In the genomic region with DNA sequence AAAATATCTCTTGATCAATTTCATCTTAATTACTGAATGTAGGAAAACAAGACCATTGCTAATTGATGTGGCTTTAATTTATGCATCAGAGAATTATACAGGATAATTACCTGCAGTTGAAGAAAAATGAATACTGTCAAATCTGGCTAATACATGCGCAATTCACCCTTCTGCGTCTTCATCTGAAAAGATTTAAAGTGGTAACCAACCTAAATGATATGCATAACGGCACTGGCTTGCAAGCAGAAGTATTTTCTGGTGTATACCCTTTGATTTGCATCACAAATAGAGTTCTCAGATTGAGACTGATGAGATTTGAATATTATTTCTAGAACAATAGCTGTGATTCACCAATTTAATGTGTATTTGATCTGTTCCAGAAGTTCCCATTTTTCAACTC, we compare ENCODE assay signal across 19 mouse cellular contexts.
DNase-seq lines count a peak whose midpoint lies in the region; ATAC-seq and TF ChIP-seq lines count a peak whose summit lies in the region.
"Had no signal": no experiment of that assay in that cellular context is flagged by ENCODE, and none has a peak within 500 bp of the region (broad histone marks: within the 10 kb centered on the region; RNA-seq: fewer than 3 reads in every experiment).

No protein-coding gene starts in this region.

- 39% methylated on average over 3 of the region's 3 CpGs for WGBS in hindbrain, embryonic 13.5 days
- 89% methylated on average over 3 of the region's 3 CpGs for WGBS in hindbrain, embryonic 10.5 days
- 42% methylated on average over 3 of the region's 3 CpGs for WGBS in midbrain, embryonic 15.5 days
- 56% methylated on average over 3 of the region's 3 CpGs for WGBS in midbrain, embryonic 16.5 days
- WGBS in forebrain, embryonic 15.5 days, result 38% methylated on average over 3 of the region's 3 CpGs

- no peak overlapping the region for H3K9ac ChIP-seq in hindbrain, embryonic 13.5 days
- no peak overlapping the region for H3K9ac ChIP-seq in midbrain, embryonic 15.5 days
- no peak overlapping the region for H3K9ac ChIP-seq in midbrain, embryonic 16.5 days (ENCODE audit: low read depth, low read length)
- no peak overlapping the region for H3K9ac ChIP-seq in forebrain, embryonic 15.5 days (replicated peaks)
- H3K9ac ChIP-seq: embryonic facial prominence, embryonic 12.5 days; heart, embryonic 15.5 days had no signal

- H3K27ac ChIP-seq in hindbrain, embryonic 13.5 days, result peak overlapping the region; percentile 85
- no peak overlapping the region for H3K27ac ChIP-seq in hindbrain, embryonic 10.5 days
- 0 out of 2 replicates have a peak overlapping the region, but pooled peaks have one; percentile 19 for H3K27ac ChIP-seq in midbrain, embryonic 15.5 days
- no peak overlapping the region for H3K27ac ChIP-seq in midbrain, embryonic 16.5 days (ENCODE audit: low read length)
- peak overlapping the region; percentile 38; the same call in 1 of the 2 replicates for H3K27ac ChIP-seq in embryonic fibroblast, embryonic 13.5 days (ENCODE audit: insufficient read depth, low read length)
- H3K27ac ChIP-seq in forebrain, embryonic 15.5 days (replicated peaks), result peak overlapping the region; percentile 66
- H3K27ac ChIP-seq: embryonic facial prominence, embryonic 12.5 days; heart, adult 2 months had no signal

- H3K4me2 ChIP-seq in hindbrain, embryonic 13.5 days, result no peak overlapping the region
- H3K4me2 ChIP-seq in midbrain, embryonic 15.5 days, result no peak overlapping the region
- no peak overlapping the region for H3K4me2 ChIP-seq in midbrain, embryonic 16.5 days (ENCODE audit: low read length)
- no peak overlapping the region for H3K4me2 ChIP-seq in forebrain, embryonic 15.5 days (replicated peaks)
- H3K4me2 ChIP-seq: embryonic facial prominence, embryonic 12.5 days; heart, embryonic 11.5 days; heart, embryonic 15.5 days had no signal

- no peak overlapping the region for H3K4me3 ChIP-seq in hindbrain, embryonic 13.5 days
- H3K4me3 ChIP-seq in hindbrain, embryonic 10.5 days, result no peak overlapping the region
- H3K4me3 ChIP-seq in midbrain, embryonic 15.5 days, result no peak overlapping the region
- no peak overlapping the region for H3K4me3 ChIP-seq in midbrain, embryonic 16.5 days (ENCODE audit: low read depth, low read length)
- no peak overlapping the region for H3K4me3 ChIP-seq in embryonic fibroblast, embryonic 13.5 days (ENCODE audit: insufficient read depth, low read length)
- no peak overlapping the region for H3K4me3 ChIP-seq in forebrain, embryonic 15.5 days
- H3K4me3 ChIP-seq: embryonic facial prominence, embryonic 12.5 days; heart, adult 2 months; heart, embryonic 15.5 days had no signal

- ATAC-seq in hindbrain, embryonic 13.5 days (ENCODE audit: low FRiP score), result no peak
- no peak for ATAC-seq in midbrain, embryonic 15.5 days (replicated peaks)
- ATAC-seq in midbrain, embryonic 16.5 days, result no peak
- 0 out of 2 replicates have a peak, but pooled peaks have one; percentile 15 for ATAC-seq in forebrain, embryonic 15.5 days (replicated peaks)
- ATAC-seq: intestine, embryonic 16.5 days had no signal

- no peak for TF ChIP-seq CTCF in embryonic fibroblast, embryonic 13.5 days (IDR thresholded peaks at IDR 0.05; ENCODE audit: borderline replicate concordance, insufficient read depth, low read length)

- H3K36me3 ChIP-seq in hindbrain, embryonic 13.5 days, result no peaks in the 10 kb centered on the region
- H3K36me3 ChIP-seq in hindbrain, embryonic 10.5 days, result no peaks in the 10 kb centered on the region
- H3K36me3 ChIP-seq in midbrain, embryonic 15.5 days (replicated peaks), result no peaks in the 10 kb centered on the region
- H3K36me3 ChIP-seq in midbrain, embryonic 16.5 days (ENCODE audit: control insufficient read depth, insufficient read depth, low read length), result no peaks in the 10 kb centered on the region
- H3K36me3 ChIP-seq in forebrain, embryonic 15.5 days, result no peaks in the 10 kb centered on the region
- H3K36me3 ChIP-seq: embryonic facial prominence, embryonic 12.5 days; heart, embryonic 15.5 days had no signal

- H3K27me3 ChIP-seq in hindbrain, embryonic 13.5 days, result no peaks in the 10 kb centered on the region
- no peaks in the 10 kb centered on the region for H3K27me3 ChIP-seq in hindbrain, embryonic 10.5 days (ENCODE audit: insufficient read depth, poor library complexity, severe bottlenecking)
- H3K27me3 ChIP-seq in midbrain, embryonic 15.5 days (replicated peaks), result no peaks in the 10 kb centered on the region
- H3K27me3 ChIP-seq in midbrain, embryonic 16.5 days (ENCODE audit: control insufficient read depth, insufficient read depth, low read depth, low read length), result no peaks in the 10 kb centered on the region
- H3K27me3 ChIP-seq in forebrain, embryonic 15.5 days, result no peaks in the 10 kb centered on the region
- H3K27me3 ChIP-seq: embryonic facial prominence, embryonic 12.5 days; heart, embryonic 15.5 days had no signal

- H3K4me1 ChIP-seq in hindbrain, embryonic 13.5 days (replicated peaks), result peaks cover 30% of the 10 kb centered on the region
- peaks cover 11% of the 10 kb centered on the region; the same call in 1 of the 2 replicates for H3K4me1 ChIP-seq in hindbrain, embryonic 10.5 days (replicated peaks)
- peaks cover 9% of the 10 kb centered on the region for H3K4me1 ChIP-seq in midbrain, embryonic 15.5 days
- H3K4me1 ChIP-seq in midbrain, embryonic 16.5 days (ENCODE audit: control insufficient read depth, insufficient read depth, low read length), result peaks cover 11% of the 10 kb centered on the region
- peaks cover 12% of the 10 kb centered on the region for H3K4me1 ChIP-seq in embryonic fibroblast, embryonic 13.5 days (ENCODE audit: control insufficient read depth, insufficient read depth, low read length)
- H3K4me1 ChIP-seq in forebrain, embryonic 15.5 days, result peaks cover 17% of the 10 kb centered on the region
- H3K4me1 ChIP-seq: embryonic facial prominence, embryonic 12.5 days had no signal

- DNase-seq in hindbrain, embryonic 10.5 days (ENCODE audit: low spot score), result no peak
- no peak for DNase-seq in kidney, adult 11 months
- no peak for DNase-seq in lung, postnatal 4 days
- DNase-seq: adrenal gland, adult 2 months; adrenal gland, postnatal 25 days; cerebellum, adult 2 months; cerebellum, postnatal 14 days; gastrocnemius, postnatal 10 days; heart, adult 2 months; heart, postnatal 14 days had no signal

- H3K9me3 ChIP-seq in hindbrain, embryonic 13.5 days, result no peaks in the 10 kb centered on the region
- no peaks in the 10 kb centered on the region for H3K9me3 ChIP-seq in hindbrain, embryonic 10.5 days
- no peaks in the 10 kb centered on the region for H3K9me3 ChIP-seq in midbrain, embryonic 15.5 days
- no peaks in the 10 kb centered on the region for H3K9me3 ChIP-seq in midbrain, embryonic 16.5 days (replicated peaks; ENCODE audit: control insufficient read depth, low read length, poor library complexity, severe bottlenecking)
- H3K9me3 ChIP-seq in forebrain, embryonic 15.5 days, result no peaks in the 10 kb centered on the region
- H3K9me3 ChIP-seq: embryonic facial prominence, embryonic 12.5 days; heart, embryonic 15.5 days had no signal

- no peak for TF ChIP-seq POLR2A in embryonic fibroblast, embryonic 13.5 days (IDR thresholded peaks at IDR 0.05; ENCODE audit: low read depth, low read length)

Comparison
In these comparisons a context has a peak if more than half of its experiments do, and no peak if none do; other contexts are left out.
1. H3K27ac ChIP-seq: peak in hindbrain, embryonic 13.5 days (single experiment), midbrain, embryonic 15.5 days (single experiment), embryonic fibroblast, embryonic 13.5 days (single experiment) and forebrain, embryonic 15.5 days (single experiment); none in hindbrain, embryonic 10.5 days (single experiment) and midbrain, embryonic 16.5 days (single experiment).